Mouse (Mus musculus): ENCODE measurements around the gene Aqp5. TPM values are rescaled to one million over a fixed set of nuclear protein-coding genes. Genes with fewer than 3 reads are reported as not detected.

Aqp5 gene
- total and polyA plus RNA-seq, 2 experiments from 2014 or later, result 1.1 to 5.5 TPM

DNA sequence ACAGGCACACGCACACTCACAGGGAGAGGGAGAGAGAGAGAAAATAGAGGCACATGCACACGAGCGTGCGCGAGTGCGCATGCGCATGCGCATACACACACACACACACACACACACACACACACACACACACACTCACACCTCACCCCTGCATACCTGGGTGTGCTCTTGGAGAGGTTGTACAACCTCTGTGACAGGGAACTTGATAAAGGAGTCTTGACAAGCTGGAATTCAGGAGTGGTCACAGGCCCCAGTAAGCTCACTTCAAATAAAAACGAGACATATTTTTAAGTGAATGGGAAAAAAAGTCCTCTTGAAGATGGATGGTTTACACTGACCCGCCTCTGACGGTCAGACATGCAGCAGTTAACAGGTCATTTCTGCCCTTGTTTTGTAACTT lies 31.5 kb downstream of the Aqp5 start:
- H3K4me3 ChIP-seq (ENCODE audit: low read length), result no peak overlapping the region
- DNase-seq (ENCODE audit: low spot score) (no peak), ATAC-seq (no peak)
- no peaks in the 10 kb centered on the region for H3K27me3 ChIP-seq (ENCODE audit: insufficient read depth, low read length)
- WGBS, result 96% methylated on average over 11 of the region's 11 CpGs
- H3K9ac ChIP-seq (replicated peaks; ENCODE audit: low read length), result no peak overlapping the region
- H3K36me3 ChIP-seq (ENCODE audit: insufficient read depth, low read length), result 0 out of 2 replicates have a peak, but pooled peaks cover 12% of the 10 kb centered on the region
- TF ChIP-seq CTCF (IDR thresholded peaks at IDR 0.05; ENCODE audit: low read depth), result no peak
- H3K9me3 ChIP-seq (ENCODE audit: low read length), result no peaks in the 10 kb centered on the region
- H3K27ac ChIP-seq, result no peak overlapping the region
- no peak overlapping the region for H3K4me2 ChIP-seq (ENCODE audit: low read depth, low read length)
- H3K4me1 ChIP-seq (ENCODE audit: insufficient read depth, low read length), result no peaks in the 10 kb centered on the region

DNA sequence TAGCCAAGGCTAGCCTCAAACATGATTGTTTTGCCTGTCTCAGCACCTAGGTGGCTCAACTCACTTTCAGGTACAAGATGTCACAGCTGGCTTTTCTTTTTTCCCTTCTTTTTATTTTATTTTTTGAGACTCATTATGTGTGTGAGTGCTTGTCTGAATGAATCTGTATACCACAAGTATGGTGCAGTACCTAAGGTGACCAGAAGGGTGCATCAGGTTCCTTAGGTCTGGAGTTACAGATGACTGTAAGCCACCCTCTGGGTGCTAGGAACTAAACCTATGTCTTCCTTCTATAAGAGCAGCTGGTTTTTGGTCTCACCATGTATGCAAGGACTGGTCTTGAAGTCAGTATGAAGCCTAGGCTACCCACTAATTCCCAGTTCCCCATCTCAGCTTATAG lies 41.0 kb downstream of the Aqp5 start:
- Histone ChIP-seq H3K27me3 (ENCODE audit: insufficient read depth, low read length) (no peaks in the 10 kb centered on the region), H3K4me3 (ENCODE audit: low read length) (no peak overlapping the region), H3K27ac (no peak overlapping the region), H3K9ac (replicated peaks; ENCODE audit: low read length) (no peak overlapping the region), H3K36me3 (ENCODE audit: insufficient read depth, low read length) (peaks cover 17% of the 10 kb centered on the region), H3K4me1 (ENCODE audit: insufficient read depth, low read length) (no peaks in the 10 kb centered on the region), H3K4me2 (ENCODE audit: low read depth, low read length) (no peak overlapping the region), H3K9me3 (ENCODE audit: low read length) (no peaks in the 10 kb centered on the region)
- peak; percentile 53 for TF ChIP-seq CTCF (IDR thresholded peaks at IDR 0.05; ENCODE audit: low read depth)
- ATAC-seq, result no peak
- no peak for DNase-seq (ENCODE audit: low spot score)

DNA sequence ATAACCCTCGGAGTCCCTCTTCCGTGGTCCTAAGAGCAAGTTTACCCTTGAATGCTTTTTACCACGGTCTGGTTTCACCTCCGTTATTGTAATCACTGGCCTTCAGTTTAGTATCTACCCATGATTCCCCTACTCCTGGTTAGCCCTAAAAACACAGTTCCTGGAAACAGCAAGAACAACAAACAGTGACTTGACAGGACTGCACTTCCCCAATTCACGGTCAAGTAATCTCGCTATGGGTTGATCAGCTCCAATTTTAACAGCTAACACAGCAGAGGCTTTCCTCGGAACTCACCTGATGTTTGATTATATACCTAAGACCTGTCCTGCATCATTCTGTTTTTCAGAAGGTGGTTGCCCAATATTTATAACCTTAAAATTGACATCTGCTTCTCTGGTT lies 44.1 kb downstream of the Aqp5 start:
- Histone ChIP-seq H3K4me1 (ENCODE audit: insufficient read depth, low read length) (no peaks in the 10 kb centered on the region), H3K27ac (no peak overlapping the region), H3K36me3 (ENCODE audit: insufficient read depth, low read length) (peaks cover 13% of the 10 kb centered on the region), H3K9ac (replicated peaks; ENCODE audit: low read length) (no peak overlapping the region), H3K4me3 (ENCODE audit: low read length) (no peak overlapping the region), H3K9me3 (ENCODE audit: low read length) (no peaks in the 10 kb centered on the region), H3K4me2 (ENCODE audit: low read depth, low read length) (no peak overlapping the region), H3K27me3 (ENCODE audit: insufficient read depth, low read length) (no peaks in the 10 kb centered on the region)
- no peak for ATAC-seq
- DNase-seq (ENCODE audit: low spot score), result no peak
- TF ChIP-seq CTCF (IDR thresholded peaks at IDR 0.05; ENCODE audit: low read depth), result no peak
- WGBS, result 91% methylated on average over 7 of the region's 7 CpGs

DNA sequence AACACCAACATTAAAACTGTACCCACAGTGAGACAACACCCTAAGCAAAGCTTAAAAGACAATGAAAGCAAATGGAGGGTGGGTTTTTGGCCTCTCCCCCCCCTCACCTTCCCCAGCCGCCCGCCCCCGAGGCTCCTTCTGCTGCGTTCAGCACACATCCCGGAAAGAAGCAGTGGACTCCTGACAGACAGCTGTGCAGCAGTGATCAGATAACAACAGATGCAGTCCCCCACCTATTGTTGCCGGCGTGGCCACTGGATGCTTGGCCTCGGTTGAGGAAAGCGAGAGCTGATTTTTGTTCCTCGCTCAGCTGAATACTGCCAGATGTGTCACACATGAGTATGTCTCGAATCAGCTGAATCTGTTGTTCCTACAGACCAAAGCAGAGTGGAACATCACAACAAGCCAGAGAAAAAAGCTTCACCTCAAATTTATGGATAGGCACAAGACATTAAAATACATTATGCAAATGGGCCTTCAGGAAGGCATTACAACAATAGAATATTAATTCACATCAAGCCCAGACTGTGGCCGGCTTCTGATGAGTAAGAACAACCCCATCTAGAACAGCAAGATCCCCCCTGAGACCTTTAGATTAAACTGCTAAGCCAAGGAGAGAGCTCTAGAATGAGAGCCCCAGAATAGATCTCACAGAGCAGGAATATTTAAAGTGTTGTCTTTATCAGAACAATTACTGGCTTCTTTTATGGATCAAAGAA lies 47.0 kb downstream of the Aqp5 start:
- DNase-seq (ENCODE audit: low spot score) (peak; percentile 46), ATAC-seq (peak; percentile 55; the same call in 1 of the 2 replicates)
- peak overlapping the region; percentile 32 for H3K27ac ChIP-seq
- H3K36me3 ChIP-seq (ENCODE audit: insufficient read depth, low read length), result peaks cover 13% of the 10 kb centered on the region
- peak overlapping the region; percentile 7; the same call in 1 of the 2 replicates for H3K4me2 ChIP-seq (ENCODE audit: low read depth, low read length)
- no peak for TF ChIP-seq CTCF (IDR thresholded peaks at IDR 0.05; ENCODE audit: low read depth)
- WGBS, result 48% methylated on average over 12 of the region's 12 CpGs
- H3K27me3 ChIP-seq (ENCODE audit: insufficient read depth, low read length), result no peaks in the 10 kb centered on the region
- no peaks in the 10 kb centered on the region for H3K4me1 ChIP-seq (ENCODE audit: insufficient read depth, low read length)
- H3K9ac ChIP-seq (replicated peaks; ENCODE audit: low read length), result no peak overlapping the region
- no peaks in the 10 kb centered on the region for H3K9me3 ChIP-seq (ENCODE audit: low read length)
- H3K4me3 ChIP-seq (ENCODE audit: low read length), result no peak overlapping the region

DNA sequence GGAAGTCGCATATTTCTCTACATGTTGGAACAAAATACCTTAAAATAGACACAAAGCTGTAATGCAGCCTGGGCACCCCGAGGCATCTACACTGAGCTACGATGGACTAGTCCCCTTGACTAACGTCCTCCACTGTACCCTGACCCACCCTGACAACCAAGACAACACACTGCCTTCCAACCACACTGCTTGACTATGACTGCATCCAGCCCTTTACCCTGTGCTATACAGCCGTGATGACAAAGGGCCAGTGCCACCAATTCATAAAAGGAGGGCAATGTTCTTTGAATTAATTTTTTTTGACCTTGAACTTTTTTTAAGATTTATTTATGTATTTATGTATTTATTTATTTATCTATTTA lies 47.5 kb downstream of the Aqp5 start:
- Histone ChIP-seq H3K9ac (replicated peaks; ENCODE audit: low read length) (no peak overlapping the region), H3K4me3 (ENCODE audit: low read length) (no peak overlapping the region), H3K4me2 (ENCODE audit: low read depth, low read length) (no peak overlapping the region), H3K9me3 (ENCODE audit: low read length) (no peaks in the 10 kb centered on the region), H3K4me1 (ENCODE audit: insufficient read depth, low read length) (no peaks in the 10 kb centered on the region), H3K27me3 (ENCODE audit: insufficient read depth, low read length) (no peaks in the 10 kb centered on the region), H3K36me3 (ENCODE audit: insufficient read depth, low read length) (peaks cover 13% of the 10 kb centered on the region), H3K27ac (peak overlapping the region; percentile 32)
- DNase-seq (ENCODE audit: low spot score), result no peak
- no peak for ATAC-seq
- TF ChIP-seq CTCF (IDR thresholded peaks at IDR 0.05; ENCODE audit: low read depth), result no peak
- WGBS, result 72% methylated on average over 5 of the region's 5 CpGs

GRCm38 (mm10) chr15:99642622-99643021 lies 52.0 kb downstream of the Aqp5 start:
- 51% methylated on average over 6 of the region's 6 CpGs for WGBS
- peaks cover 2% of the 10 kb centered on the region; the same call in 1 of the 2 replicates for H3K4me1 ChIP-seq (ENCODE audit: insufficient read depth, low read length)
- H3K4me3 ChIP-seq (ENCODE audit: low read length), result no peak overlapping the region
- TF ChIP-seq CTCF (IDR thresholded peaks at IDR 0.05; ENCODE audit: low read depth), result no peak
- H3K4me2 ChIP-seq (ENCODE audit: low read depth, low read length), result no peak overlapping the region
- no peak overlapping the region for H3K27ac ChIP-seq
- H3K9ac ChIP-seq (replicated peaks; ENCODE audit: low read length), result no peak overlapping the region
- no peaks in the 10 kb centered on the region for H3K9me3 ChIP-seq (ENCODE audit: low read length)
- ATAC-seq (no peak), DNase-seq (ENCODE audit: low spot score) (no peak)
- no peaks in the 10 kb centered on the region for H3K27me3 ChIP-seq (ENCODE audit: insufficient read depth, low read length)
- no peaks in the 10 kb centered on the region for H3K36me3 ChIP-seq (ENCODE audit: insufficient read depth, low read length)

GRCm38 (mm10) chr15:99643832-99644231 lies 53.2 kb downstream of the Aqp5 start:
- Histone ChIP-seq H3K4me1 (ENCODE audit: insufficient read depth, low read length) (peaks cover 10% of the 10 kb centered on the region), H3K27ac (no peak overlapping the region), H3K4me2 (ENCODE audit: low read depth, low read length) (no peak overlapping the region), H3K9me3 (ENCODE audit: low read length) (no peaks in the 10 kb centered on the region), H3K27me3 (ENCODE audit: insufficient read depth, low read length) (no peaks in the 10 kb centered on the region), H3K36me3 (ENCODE audit: insufficient read depth, low read length) (no peaks in the 10 kb centered on the region), H3K9ac (replicated peaks; ENCODE audit: low read length) (no peak overlapping the region), H3K4me3 (ENCODE audit: low read length) (no peak overlapping the region)
- no peak for TF ChIP-seq CTCF (IDR thresholded peaks at IDR 0.05; ENCODE audit: low read depth)
- DNase-seq (ENCODE audit: low spot score), result no peak
- ATAC-seq, result no peak
- 70% methylated on average over 10 of the region's 10 CpGs for WGBS

Other genes with a start within 250 kb of the Aqp5 start
- 11.9 and 15.2 TPM in 2 replicates for gene Fmnl3, start 220.3 kb upstream of the Aqp5 start, total RNA-seq (2014; rRNA removed)
- gene Fmnl3, start 220.3 kb upstream of the Aqp5 start, polyA plus RNA-seq (2015; fragmentation: Nextera tagmentation; extraction: Ambion mirVana), result 8.0 and 8.2 TPM in 2 replicates
- gene Tmbim6, start 197.9 kb upstream of the Aqp5 start, total RNA-seq (2014; rRNA removed), result 323 and 346 TPM in 2 replicates
- gene Tmbim6, start 197.9 kb upstream of the Aqp5 start, polyA plus RNA-seq (2015; fragmentation: Nextera tagmentation; extraction: Ambion mirVana), result 355 and 374 TPM in 2 replicates
- gene Nckap5l, start 133.0 kb upstream of the Aqp5 start, total RNA-seq (2014; rRNA removed), result 19.5 and 23.4 TPM in 2 replicates
- gene Nckap5l, start 133.0 kb upstream of the Aqp5 start, polyA plus RNA-seq (2015; fragmentation: Nextera tagmentation; extraction: Ambion mirVana), result 10.0 and 11.4 TPM in 2 replicates
- 10.1 and 13.7 TPM in 2 replicates for gene Bcdin3d, start 116.1 kb upstream of the Aqp5 start, total RNA-seq (2014; rRNA removed)
- gene Bcdin3d, start 116.1 kb upstream of the Aqp5 start, polyA plus RNA-seq (2015; fragmentation: Nextera tagmentation; extraction: Ambion mirVana), result 12.6 and 12.7 TPM in 2 replicates
- gene Faim2, start 62.6 kb upstream of the Aqp5 start, total RNA-seq (2014; rRNA removed), result 30.5 and 33.4 TPM in 2 replicates
- 54.6 and 57.9 TPM in 2 replicates for gene Faim2, start 62.6 kb upstream of the Aqp5 start, polyA plus RNA-seq (2015; fragmentation: Nextera tagmentation; extraction: Ambion mirVana)
- not detected in 2 replicates for gene Aqp2, start 11.7 kb upstream of the Aqp5 start, total RNA-seq (2014; rRNA removed)
- 0.10 TPM in 1 of 2 replicates, not detected in the other for gene Aqp2, start 11.7 kb upstream of the Aqp5 start, polyA plus RNA-seq (2015; fragmentation: Nextera tagmentation; extraction: Ambion mirVana)
- 0.14 and 0.26 TPM in 2 replicates for gene Aqp6, start 10.6 kb downstream of the Aqp5 start, total RNA-seq (2014; rRNA removed)
- gene Aqp6, start 10.6 kb downstream of the Aqp5 start, polyA plus RNA-seq (2015; fragmentation: Nextera tagmentation; extraction: Ambion mirVana), result 0.33 and 0.50 TPM in 2 replicates
- 46.4 and 49.1 TPM in 2 replicates for gene Racgap1, start 60.9 kb downstream of the Aqp5 start, total RNA-seq (2014; rRNA removed)
- gene Racgap1, start 60.9 kb downstream of the Aqp5 start, polyA plus RNA-seq (2015; fragmentation: Nextera tagmentation; extraction: Ambion mirVana), result 49.7 and 52.0 TPM in 2 replicates
- gene Asic1, start 79.6 kb downstream of the Aqp5 start, total RNA-seq (2014; rRNA removed), result 127 and 143 TPM in 2 replicates
- gene Asic1, start 79.6 kb downstream of the Aqp5 start, polyA plus RNA-seq (2015; fragmentation: Nextera tagmentation; extraction: Ambion mirVana), result 32.0 and 37.1 TPM in 2 replicates
- gene Smarcd1, start 111.3 kb downstream of the Aqp5 start, total RNA-seq (2014; rRNA removed), result 74.0 and 89.4 TPM in 2 replicates
- gene Smarcd1, start 111.3 kb downstream of the Aqp5 start, polyA plus RNA-seq (2015; fragmentation: Nextera tagmentation; extraction: Ambion mirVana), result 78.1 and 91.2 TPM in 2 replicates
- gene Gm17349, start 114.7 kb downstream of the Aqp5 start, total RNA-seq (2014; rRNA removed), result not detected in 2 replicates
- gene Gm17349, start 114.7 kb downstream of the Aqp5 start, polyA plus RNA-seq (2015; fragmentation: Nextera tagmentation; extraction: Ambion mirVana), result not detected in 2 replicates
- 2.8 and 3.7 TPM in 2 replicates for gene Gpd1, start 126.7 kb downstream of the Aqp5 start, total RNA-seq (2014; rRNA removed)
- 2.5 TPM in 2 replicates for gene Gpd1, start 126.7 kb downstream of the Aqp5 start, polyA plus RNA-seq (2015; fragmentation: Nextera tagmentation; extraction: Ambion mirVana)
- gene Cox14, start 134.8 kb downstream of the Aqp5 start, total RNA-seq (2014; rRNA removed), result 61.2 and 101 TPM in 2 replicates
- gene Cox14, start 134.8 kb downstream of the Aqp5 start, polyA plus RNA-seq (2015; fragmentation: Nextera tagmentation; extraction: Ambion mirVana), result 201 and 202 TPM in 2 replicates
- 92.8 and 105 TPM in 2 replicates for gene Cers5, start 182.1 kb downstream of the Aqp5 start, total RNA-seq (2014; rRNA removed)
- 73.0 and 73.9 TPM in 2 replicates for gene Cers5, start 182.1 kb downstream of the Aqp5 start, polyA plus RNA-seq (2015; fragmentation: Nextera tagmentation; extraction: Ambion mirVana)

Measured in hindbrain, postnatal 0 days (tissue).